Mouse (Mus musculus) testis, adult 2 months (tissue): Measurements from ENCODE around the gene Acvr1b. TPM values are rescaled to one million over a fixed set of nuclear protein-coding genes. Genes with fewer than 3 reads are reported as not detected.

Experiments
- H3K27ac ChIP-seq: fragments of 200-500 bp; 2 replicates; pipeline ENCODE4 v1.5.1; 2012; ENCODE audit warnings: low read depth, low read length; ENCODE audit not compliant: control insufficient read depth, insufficient read depth
- H3K27me3 ChIP-seq: fragments of 200-500 bp; 2 replicates; pipeline ENCODE4 v1.6.1; 2012; ENCODE audit warnings: mild to moderate bottlenecking, low read length, moderate library complexity; ENCODE audit not compliant: control insufficient read depth, insufficient read depth
- H3K36me3 ChIP-seq: fragments of 200-500 bp; 2 replicates; pipeline ENCODE4 v1.6.1; 2012; ENCODE audit warnings: mild to moderate bottlenecking, low read length; ENCODE audit not compliant: control insufficient read depth, insufficient read depth
- H3K4me1 ChIP-seq: fragments of 200-500 bp; 2 replicates; pipeline ENCODE4 v1.6.1; 2012; ENCODE audit warnings: low read length; ENCODE audit not compliant: control insufficient read depth, insufficient read depth
- H3K4me3 ChIP-seq: fragments of 200-500 bp; 2 replicates; pipeline ENCODE4 v1.5.1; 2012; ENCODE audit warnings: low read depth, mild to moderate bottlenecking, low read length, moderate library complexity, mixed read lengths; ENCODE audit not compliant: control insufficient read depth
- CTCF ChIP-seq: fragments of 200-500 bp; IDR thresholded peaks from 2 replicates; pipeline ENCODE4 v1.5.1; 2012; ENCODE audit warnings: low read depth, mild to moderate bottlenecking, inconsistent platforms, low read length, moderate library complexity; ENCODE audit not compliant: control insufficient read depth, insufficient read depth, insufficient replicate concordance
- POLR2A ChIP-seq: fragments of 200-500 bp; IDR thresholded peaks from 2 replicates; pipeline ENCODE4 v1.6.1; 2012; ENCODE audit warnings: low read depth, mild to moderate bottlenecking, inconsistent platforms, low read length, moderate library complexity; ENCODE audit not compliant: control insufficient read depth
- polyA plus RNA-seq: library from polyadenylated mRNA; depleted of rRNA; stranded (reverse); fragments of >200 nt; gene quantifications from 2 replicates; pipeline ENCODE4 v1.2.3, GENCODE M21; 2012; rRNA removed

Gene Acvr1b
- polyA plus RNA-seq, 1 experiment, result 16.7 TPM

DNA sequence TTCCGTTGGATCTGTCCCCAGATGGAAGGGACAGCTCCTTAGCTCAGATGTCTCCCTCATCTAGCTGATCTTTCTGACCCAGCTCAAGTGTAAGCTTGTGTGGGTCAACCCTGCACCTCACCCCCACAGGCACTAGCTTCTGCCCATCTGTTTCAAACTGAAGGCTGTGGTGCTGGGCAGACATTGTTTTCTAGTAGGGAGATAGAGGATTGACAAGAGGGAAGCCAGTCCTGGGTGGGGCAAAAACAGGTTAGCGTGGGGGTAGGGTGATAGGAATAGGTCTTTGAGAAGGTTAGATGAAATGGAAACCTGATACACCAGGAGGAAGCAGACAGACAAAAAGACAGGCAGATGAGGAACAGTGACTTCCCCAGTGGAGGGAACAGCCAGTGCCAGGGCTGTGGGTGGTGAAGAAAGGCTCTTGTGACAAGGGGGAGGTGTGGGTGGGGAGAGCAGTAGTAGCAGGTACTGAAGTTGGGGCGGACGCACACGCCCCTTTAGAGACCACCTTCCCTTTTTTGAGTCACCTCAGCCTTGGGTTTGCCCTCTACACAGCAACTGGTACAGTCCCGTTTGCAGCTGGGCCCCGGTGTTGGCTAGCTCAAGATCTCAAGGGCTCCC is 82.1 kb downstream of the Acvr1b start:
- no peaks in the 10 kb centered on the region for H3K27me3 ChIP-seq
- no peak for TF ChIP-seq POLR2A
- no peak for TF ChIP-seq CTCF
- H3K4me1 ChIP-seq, result peaks cover 14% of the 10 kb centered on the region
- no peaks in the 10 kb centered on the region for H3K36me3 ChIP-seq
- no peak overlapping the region for H3K27ac ChIP-seq
- no peak overlapping the region for H3K4me3 ChIP-seq

DNA sequence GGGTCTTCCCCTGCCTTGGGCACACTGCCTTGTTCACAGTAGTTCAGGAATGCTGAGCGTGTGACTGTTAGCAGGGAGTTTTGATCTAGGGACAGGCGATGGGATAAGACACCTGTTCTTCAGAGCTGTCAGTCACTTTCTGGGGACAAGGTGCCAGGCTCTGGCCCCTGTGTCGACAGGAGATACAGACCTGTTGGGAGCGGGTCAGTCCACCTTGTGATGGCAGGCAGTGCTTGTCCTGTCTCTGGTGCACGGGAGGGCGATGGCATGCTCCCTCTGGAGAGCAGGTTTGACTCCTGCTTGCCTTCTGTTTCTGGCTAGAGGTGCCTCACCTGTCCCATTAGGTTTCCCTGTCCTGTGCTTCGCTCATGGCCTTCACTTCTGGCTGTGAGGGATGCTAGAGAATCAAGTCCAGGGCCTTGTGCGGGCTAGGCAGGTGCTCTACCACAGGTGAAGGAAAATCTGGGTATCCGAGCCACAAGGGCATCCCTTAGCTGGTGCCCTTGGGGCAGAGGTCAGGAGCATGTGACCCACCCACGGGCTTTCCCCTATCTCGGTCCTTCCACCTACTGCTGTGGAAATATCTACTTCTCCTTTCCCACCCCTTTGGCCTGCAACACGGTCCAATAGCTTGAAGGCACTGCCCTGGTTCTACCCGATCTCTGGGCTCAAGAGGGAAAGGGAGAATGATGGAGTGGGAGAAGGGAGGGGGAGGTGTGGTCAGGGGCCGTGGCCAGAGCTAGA is 82.8 kb downstream of the Acvr1b start:
- TF ChIP-seq POLR2A (no peak), CTCF (no peak)
- no peak overlapping the region for H3K4me3 ChIP-seq
- no peaks in the 10 kb centered on the region for H3K27me3 ChIP-seq
- H3K36me3 ChIP-seq, result no peaks in the 10 kb centered on the region
- H3K27ac ChIP-seq, result no peak overlapping the region
- H3K4me1 ChIP-seq, result peaks cover 14% of the 10 kb centered on the region

DNA sequence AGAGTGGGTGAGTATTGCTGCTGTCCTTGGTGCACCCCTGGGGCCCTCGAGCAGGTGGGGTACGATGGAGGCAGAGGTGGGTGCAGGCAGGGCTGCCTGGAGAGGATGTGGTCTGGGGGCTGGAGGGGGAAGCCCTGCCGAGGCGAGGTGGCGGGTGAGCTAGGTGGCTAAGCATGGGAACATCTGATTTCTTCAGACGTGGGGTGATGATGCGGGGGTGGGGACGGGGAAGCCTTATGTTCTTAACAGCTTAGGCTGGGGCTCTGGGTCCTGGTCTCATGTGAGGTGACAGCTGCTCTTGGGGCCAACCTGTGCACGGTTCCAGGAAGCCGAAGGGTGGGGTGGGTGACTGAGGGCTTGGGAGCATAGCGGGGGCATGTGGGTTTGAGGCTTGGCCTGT is 84.6 kb downstream of the Acvr1b start:
- no peak overlapping the region for H3K4me3 ChIP-seq

DNA sequence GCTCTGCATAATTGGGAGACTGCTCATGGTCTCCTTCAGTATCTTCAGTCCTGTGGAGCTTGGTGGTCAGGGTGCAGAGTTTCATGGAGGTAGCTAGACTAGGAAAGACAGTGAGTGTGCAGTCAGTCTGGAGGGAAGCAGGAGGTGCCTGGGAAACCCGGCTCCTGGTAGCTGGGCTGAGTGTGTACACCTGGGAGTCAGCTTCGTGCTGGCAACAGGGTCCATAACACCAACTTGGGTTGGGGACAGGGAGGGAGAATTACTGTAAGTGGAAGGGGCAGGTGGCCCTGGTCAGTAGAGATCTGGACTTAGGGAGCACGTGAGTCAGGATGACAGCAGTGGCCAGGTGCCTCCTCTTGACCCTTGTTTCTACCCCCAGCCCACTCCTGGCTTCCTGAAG is 86.1 kb downstream of the Acvr1b start:
- Histone ChIP-seq H3K27me3 (no peaks in the 10 kb centered on the region), H3K4me1 (no peaks in the 10 kb centered on the region), H3K36me3 (no peaks in the 10 kb centered on the region), H3K4me3 (no peak overlapping the region), H3K27ac (no peak overlapping the region)
- TF ChIP-seq CTCF, result no peak
- TF ChIP-seq POLR2A, result no peak

More for the DNA sequence above, 84.6 kb downstream of the Acvr1b start:
- no peak for TF ChIP-seq POLR2A
- TF ChIP-seq CTCF, result no peak
- Histone ChIP-seq H3K36me3 (no peaks in the 10 kb centered on the region), H3K4me1 (peaks cover 14% of the 10 kb centered on the region), H3K27me3 (no peaks in the 10 kb centered on the region), H3K27ac (no peak overlapping the region)

DNA sequence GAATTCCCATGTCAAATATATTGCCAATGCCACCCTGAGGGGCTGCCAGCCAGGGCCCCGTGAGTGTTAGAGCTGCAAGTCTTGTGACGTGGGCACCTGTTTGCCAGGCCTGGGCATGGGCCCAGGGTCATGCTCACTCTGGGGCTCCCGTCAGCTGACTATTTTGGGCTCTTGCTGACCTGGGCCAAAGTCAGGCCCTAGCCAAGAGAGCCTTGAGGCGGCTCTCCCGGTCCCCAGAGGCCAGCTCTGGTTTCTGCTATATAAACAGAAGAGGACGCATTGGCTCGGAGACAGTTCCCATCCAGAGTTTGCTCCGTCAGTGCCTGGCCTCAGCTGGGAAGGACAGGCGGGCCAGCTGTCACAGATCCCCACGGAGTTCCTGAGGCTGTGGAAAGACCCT is 86.5 kb downstream of the Acvr1b start:
- Histone ChIP-seq H3K27ac (no peak overlapping the region), H3K4me3 (no peak overlapping the region), H3K36me3 (no peaks in the 10 kb centered on the region), H3K27me3 (no peaks in the 10 kb centered on the region), H3K4me1 (no peaks in the 10 kb centered on the region)
- TF ChIP-seq CTCF (no peak), POLR2A (no peak)

DNA sequence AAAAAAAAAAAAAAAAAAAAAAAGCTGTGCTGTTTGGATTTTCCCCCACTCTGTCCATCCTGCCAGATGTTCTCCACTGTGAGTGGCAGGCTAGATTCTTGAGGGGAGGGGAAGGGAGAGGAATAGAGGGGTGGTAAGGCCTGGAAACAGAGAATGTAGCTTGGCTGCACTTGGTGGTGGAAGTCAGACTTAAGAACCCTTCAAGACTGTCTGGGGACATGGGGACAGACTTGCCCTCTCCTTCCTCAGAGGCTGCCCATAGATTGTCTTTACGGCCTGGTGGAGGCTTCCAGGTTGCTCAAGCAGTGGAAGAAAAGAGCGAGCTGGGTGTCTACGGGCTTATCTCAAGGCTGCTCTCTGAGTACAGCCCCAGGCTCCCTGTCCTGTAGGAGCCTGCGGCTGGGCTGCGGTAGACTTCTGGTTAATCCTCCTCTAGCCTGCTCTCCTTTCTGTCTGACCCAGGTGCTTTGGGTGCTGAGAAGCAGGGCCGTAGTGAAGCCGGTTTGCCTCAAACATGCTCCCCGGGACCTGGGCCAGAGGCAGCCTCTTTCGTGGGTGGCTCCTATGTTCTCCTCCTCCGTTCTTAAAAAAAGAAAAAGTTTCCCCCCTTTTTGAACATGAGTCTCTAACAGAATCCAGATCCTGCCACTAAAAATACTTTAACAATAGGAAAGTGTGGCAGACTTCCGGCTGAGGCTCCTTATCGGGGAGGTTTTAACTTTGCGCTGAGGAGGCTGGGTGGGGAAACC is 87.2 kb downstream of the Acvr1b start:
- H3K27ac ChIP-seq, result no peak overlapping the region
- H3K27me3 ChIP-seq, result no peaks in the 10 kb centered on the region
- TF ChIP-seq CTCF, result no peak
- no peak for TF ChIP-seq POLR2A
- H3K36me3 ChIP-seq, result no peaks in the 10 kb centered on the region
- no peak overlapping the region for H3K4me3 ChIP-seq
- H3K4me1 ChIP-seq, result peaks cover 6% of the 10 kb centered on the region

DNA sequence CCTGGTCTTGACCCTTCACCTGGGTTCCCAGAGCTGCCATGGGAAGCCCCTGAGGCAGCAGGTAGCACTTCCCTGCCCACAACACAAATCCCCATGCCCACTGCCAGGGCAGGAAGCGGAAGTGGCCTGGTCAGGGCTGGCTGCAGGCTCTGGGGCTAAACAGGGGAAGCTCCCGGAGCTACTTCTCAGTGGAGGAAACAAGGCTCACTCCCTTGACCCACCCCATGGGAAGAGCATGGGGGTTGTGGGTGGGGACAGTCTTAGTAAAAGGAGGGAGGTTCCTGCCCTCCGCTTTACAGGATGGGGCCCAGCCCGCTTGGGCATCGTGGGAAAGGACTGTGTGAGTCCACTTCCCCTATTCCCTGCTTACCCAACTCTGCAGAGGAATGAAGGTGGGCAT is 88.6 kb downstream of the Acvr1b start:
- no peaks in the 10 kb centered on the region for H3K36me3 ChIP-seq
- no peak overlapping the region for H3K27ac ChIP-seq
- H3K4me1 ChIP-seq, result peaks cover 15% of the 10 kb centered on the region
- TF ChIP-seq POLR2A (no peak), CTCF (no peak)
- no peak overlapping the region for H3K4me3 ChIP-seq
- H3K27me3 ChIP-seq, result no peaks in the 10 kb centered on the region

Other genes with a start within 250 kb of the Acvr1b start
- gene Gm47841, start 126.7 kb upstream of the Acvr1b start, polyA plus RNA-seq, result 79.8 and 97.0 TPM in 2 replicates
- gene Fignl2, start 95.5 kb upstream of the Acvr1b start, polyA plus RNA-seq, result 0.44 and 0.46 TPM in 2 replicates
- gene Ankrd33, start 58.3 kb upstream of the Acvr1b start, polyA plus RNA-seq, result not detected in 2 replicates
- gene Acvrl1, start 45.5 kb upstream of the Acvr1b start, polyA plus RNA-seq, result 3.5 and 4.8 TPM in 2 replicates
- 1.8 and 1.9 TPM in 2 replicates for gene Grasp, start 50.1 kb downstream of the Acvr1b start, polyA plus RNA-seq
- 51.4 TPM in 2 replicates for gene Nr4a1, start 80.2 kb downstream of the Acvr1b start, polyA plus RNA-seq
- gene Atg101, start 110.2 kb downstream of the Acvr1b start, polyA plus RNA-seq, result 16.4 and 17.5 TPM in 2 replicates
- 8.5 and 10.4 TPM in 2 replicates for gene 6030408B16Rik, start 119.1 kb downstream of the Acvr1b start, polyA plus RNA-seq
- gene Krt80, start 196.1 kb downstream of the Acvr1b start, polyA plus RNA-seq, result 0.32 and 0.42 TPM in 2 replicates
- gene Krt7, start 237.0 kb downstream of the Acvr1b start, polyA plus RNA-seq, result 0.33 and 0.72 TPM in 2 replicates